Mouse (Mus musculus): ENCODE measurements around the gene Gm11146.

- no peak for TF ChIP-seq CTCF (IDR thresholded peaks at IDR 0.05; ENCODE audit: insufficient read depth, low read depth, low read length)
- TF ChIP-seq POLR2A (IDR thresholded peaks at IDR 0.05; ENCODE audit: insufficient read depth, low read depth, low read length) = no peak
Observed at GRCm38 (mm10) chr16:77650596-77650995, 48.7 kb upstream of the Gm11146 start.

Data from olfactory bulb, adult 2 months (tissue).